Mouse (Mus musculus) intestine, postnatal 0 days (tissue): ENCODE data around the gene Hnrnph1. TPM values are rescaled to one million over a fixed set of nuclear protein-coding genes. Genes with fewer than 3 reads are reported as not detected.

Experiments used
- ATAC-seq: fragments of 200-750 bp; cut with Nextera tagmentation; 2 replicates; pipeline ENCODE4 v1.8.0; 2017; ENCODE audit warnings: mild to moderate bottlenecking, moderate TSS enrichment, moderate library complexity
- H3K27ac ChIP-seq: fragments of 300-500 bp; sonication (generic); 2 replicates; pipeline ENCODE4 v1.5.1; 2014; ENCODE audit warnings: mild to moderate bottlenecking, low read depth, low read length, moderate library complexity
- H3K27me3 ChIP-seq: fragments of 300-500 bp; sonication (generic); replicated peaks from 2 replicates; pipeline ENCODE4 v1.6.1; 2014; ENCODE audit warnings: low read length, mixed read lengths; ENCODE audit not compliant: control insufficient read depth, insufficient read depth
- H3K36me3 ChIP-seq: fragments of 300-500 bp; sonication (generic); 2 replicates; pipeline ENCODE4 v1.6.1; 2014; ENCODE audit warnings: mild to moderate bottlenecking, moderate library complexity; ENCODE audit not compliant: control insufficient read depth, insufficient read depth
- H3K4me1 ChIP-seq: fragments of 300-500 bp; sonication (generic); replicated peaks from 2 replicates; pipeline ENCODE4 v1.6.1; 2014; ENCODE audit warnings: antibody characterized with exemption, low read length, mixed read lengths; ENCODE audit not compliant: control insufficient read depth, insufficient read depth
- H3K4me2 ChIP-seq: fragments of 300-500 bp; sonication (generic); replicated peaks from 2 replicates; pipeline ENCODE4 v1.6.1; 2014; ENCODE audit warnings: low read depth, mild to moderate bottlenecking, moderate library complexity
- H3K4me3 ChIP-seq: fragments of 300-500 bp; sonication (generic); 2 replicates; pipeline ENCODE4 v1.5.1; 2014; ENCODE audit warnings: low read depth, low read length
- H3K9ac ChIP-seq: fragments of 300-500 bp; sonication (generic); 2 replicates; pipeline ENCODE4 v1.6.1; 2014; ENCODE audit warnings: mild to moderate bottlenecking, low read depth, low read length
- H3K9me3 ChIP-seq: fragments of 300-500 bp; sonication (generic); 2 replicates; pipeline ENCODE4 v1.6.1; 2016; ENCODE audit warnings: mixed run types; ENCODE audit not compliant: control insufficient read depth
- CTCF ChIP-seq: sonication (generic); IDR thresholded peaks from 2 replicates; pipeline ENCODE4 v1.5.1; 2016; ENCODE audit warnings: low read depth, mild to moderate bottlenecking, control low read depth, antibody characterized with exemption, moderate library complexity
- WGBS: fragments of 180-500 bp; shearing (Covaris S2); extraction: QIAGEN DNeasy Blood & Tissue Kit; methylation state at CpG from one replicate; pipeline ENCODE4 v1.1.7; 2014; 5-methylcytosine and 5-hydroxymethylcytosine counted together
- polyA plus RNA-seq: library from polyadenylated mRNA; unstranded; fragments of >200 nt; fragmentation: Nextera tagmentation; extraction: Ambion mirVana; gene quantifications from 2 replicates; pipeline ENCODE4 v1.2.1, GENCODE M21; 2015

Hnrnph1 gene
- polyA plus RNA-seq: 111 and 112 TPM in 2 replicates

- Histone ChIP-seq H3K9ac (peak within 1 kb of the TSS; percentile 96), H3K27ac (peak within 1 kb of the TSS; percentile 98)
- no peak for TF ChIP-seq CTCF
Observed at GRCm38 (mm10) chr11:50376911-50377891, at the start of gene Hnrnph1. Hnrnph1 (plus strand) TSS chr11:50376990.

DNA sequence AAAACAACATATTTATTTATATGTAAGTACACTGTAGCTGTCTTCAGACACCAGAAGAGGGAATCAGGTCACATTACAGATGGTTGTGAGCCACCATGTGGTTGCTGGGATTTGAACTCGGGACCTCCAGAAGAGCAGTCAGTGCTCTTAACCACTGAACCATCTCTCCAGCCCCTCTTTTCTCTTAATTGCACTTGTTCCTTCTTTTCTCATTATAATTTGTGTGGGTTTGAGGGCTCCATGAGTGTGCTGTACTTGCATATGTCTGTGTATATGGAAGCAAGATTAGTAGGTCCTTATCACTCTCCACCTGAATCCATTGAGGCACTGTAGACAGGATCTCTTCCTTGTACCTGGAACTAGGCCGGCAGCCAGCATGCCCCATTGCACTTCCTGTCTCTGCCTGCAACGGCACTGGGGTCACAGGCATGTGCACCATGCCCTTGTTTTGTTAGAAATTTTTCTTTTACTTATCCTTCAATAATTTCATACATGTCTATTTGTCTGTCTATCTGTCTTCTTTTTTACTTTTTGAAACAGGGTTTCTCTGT, 48.6 kb upstream of the Hnrnph1 start:
- TF ChIP-seq CTCF: no peak
- Histone ChIP-seq H3K9ac (no peak overlapping the region), H3K4me2 (no peak overlapping the region), H3K9me3 (no peaks in the 10 kb centered on the region), H3K27me3 (no peaks in the 10 kb centered on the region), H3K27ac (no peak overlapping the region), H3K36me3 (no peaks in the 10 kb centered on the region), H3K4me1 (no peaks in the 10 kb centered on the region), H3K4me3 (no peak overlapping the region)
- WGBS: 73% methylated on average over 3 of the region's 3 CpGs
- no peak for ATAC-seq

More at GRCm38 (mm10) chr11:50376911-50377891, at the start of gene Hnrnph1:
- peaks cover 8% of the 10 kb centered on the region; the same call in 1 of the 2 replicates for H3K36me3 ChIP-seq
- H3K9me3 ChIP-seq: no peaks in the 10 kb centered on the region
- H3K4me1 ChIP-seq: 0 out of 2 replicates have a peak, but pooled peaks cover 2% of the 10 kb centered on the region
- under 1% methylated on average over 76 of the region's 76 CpGs for WGBS
- H3K4me3 ChIP-seq: peak within 1 kb of the TSS; percentile 78
- H3K27me3 ChIP-seq: no peaks in the 10 kb centered on the region
- H3K4me2 ChIP-seq: peak within 1 kb of the TSS; percentile 91
- peak; percentile 88 for ATAC-seq

DNA sequence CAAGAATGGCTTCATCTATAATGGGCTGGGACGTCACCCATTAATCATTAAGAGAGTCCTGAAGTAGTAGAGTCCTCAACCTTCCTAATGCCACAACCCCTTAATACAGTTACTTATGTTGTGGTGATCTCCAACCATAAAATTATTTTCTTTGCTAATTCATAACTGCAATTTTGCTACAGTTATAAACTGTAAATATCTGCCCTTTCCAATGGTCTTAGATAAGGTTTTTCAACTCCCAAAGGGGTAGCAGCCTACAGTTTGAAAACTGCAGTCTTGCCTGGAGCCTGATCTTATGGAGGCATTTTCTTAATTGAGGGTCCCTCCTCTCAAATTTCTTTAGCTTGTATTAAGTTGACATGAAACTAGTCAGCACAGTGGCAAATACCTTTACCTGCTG, 47.4 kb upstream of the Hnrnph1 start:
- Histone ChIP-seq H3K27me3 (no peaks in the 10 kb centered on the region), H3K4me3 (no peak overlapping the region), H3K4me1 (no peaks in the 10 kb centered on the region), H3K27ac (no peak overlapping the region), H3K36me3 (no peaks in the 10 kb centered on the region), H3K9me3 (no peaks in the 10 kb centered on the region), H3K9ac (no peak overlapping the region), H3K4me2 (no peak overlapping the region)
- WGBS: 94% methylated on average over 1 of the region's 1 CpGs
- no peak for ATAC-seq
- TF ChIP-seq CTCF: no peak

- WGBS: 93% methylated on average over 3 of the region's 3 CpGs
- Histone ChIP-seq H3K27ac (no peak overlapping the region), H3K27me3 (no peaks in the 10 kb centered on the region), H3K4me3 (no peak overlapping the region), H3K9me3 (no peaks in the 10 kb centered on the region), H3K4me1 (no peaks in the 10 kb centered on the region), H3K4me2 (no peak overlapping the region), H3K9ac (no peak overlapping the region), H3K36me3 (no peaks in the 10 kb centered on the region)
- ATAC-seq: no peak
- TF ChIP-seq CTCF: no peak
Observed at GRCm38 (mm10) chr11:50333181-50333580, 43.6 kb upstream of the Hnrnph1 start.

GRCm38 (mm10) chr11:50336126-50336525, 40.7 kb upstream of the Hnrnph1 start:
- no peaks in the 10 kb centered on the region for H3K9me3 ChIP-seq
- H3K27ac ChIP-seq: no peak overlapping the region
- no peak overlapping the region for H3K9ac ChIP-seq
- WGBS: 26% methylated on average over 1 of the region's 1 CpGs
- no peaks in the 10 kb centered on the region for H3K36me3 ChIP-seq
- H3K4me2 ChIP-seq: peak overlapping the region; percentile 4; the same call in 1 of the 2 replicates
- H3K4me1 ChIP-seq: no peaks in the 10 kb centered on the region
- ATAC-seq: 0 out of 2 replicates have a peak, but pooled peaks have one; percentile 47
- TF ChIP-seq CTCF: no peak
- H3K27me3 ChIP-seq: no peaks in the 10 kb centered on the region
- H3K4me3 ChIP-seq: no peak overlapping the region

- TF ChIP-seq CTCF: no peak
- Histone ChIP-seq H3K9ac (no peak overlapping the region), H3K27ac (no peak overlapping the region), H3K4me2 (no peak overlapping the region), H3K4me1 (no peaks in the 10 kb centered on the region), H3K9me3 (no peaks in the 10 kb centered on the region), H3K27me3 (no peaks in the 10 kb centered on the region), H3K36me3 (no peaks in the 10 kb centered on the region), H3K4me3 (no peak overlapping the region)
- WGBS: 58% methylated on average over 4 of the region's 4 CpGs
- ATAC-seq: no peak
Observed at GRCm38 (mm10) chr11:50336891-50337290, 39.9 kb upstream of the Hnrnph1 start.
